ENCODE assay signal across 17 mouse cellular contexts in genomic region chrX:57312066-57312465, GRCm38 (mm10).
"Had no signal": no experiment of that assay in that cellular context is flagged by ENCODE, and none has a peak within 500 bp of the region (broad histone marks: within the 10 kb centered on the region; RNA-seq: fewer than 3 reads in every experiment).

No protein-coding gene starts in this region.

- H3K27me3 ChIP-seq: limb, embryonic 12.5 days; limb, embryonic 15.5 days; liver, embryonic 12.5 days; liver, embryonic 15.5 days; stomach, embryonic 15.5 days had no signal

- DNase-seq: kidney, adult 18-20 months; kidney, adult 9 months; kidney, postnatal 14 days; kidney, postnatal 4 days; left cerebral cortex, postnatal 4 days; lung, adult 2 months; lung, postnatal 14 days; lung, postnatal 4 days; midbrain, embryonic 14.5 days; right cerebral cortex, adult 18-20 months; right cerebral cortex, postnatal 14 days; spleen, adult 18-20 months had no signal

- H3K27ac ChIP-seq: limb, embryonic 12.5 days; limb, embryonic 15.5 days; liver, embryonic 12.5 days; liver, embryonic 15.5 days; stomach, embryonic 15.5 days had no signal

- H3K9me3 ChIP-seq: limb, embryonic 12.5 days; limb, embryonic 15.5 days; liver, embryonic 12.5 days; liver, embryonic 15.5 days; stomach, embryonic 15.5 days had no signal

- H3K4me1 ChIP-seq: limb, embryonic 12.5 days; limb, embryonic 15.5 days; liver, embryonic 15.5 days; stomach, embryonic 15.5 days had no signal

- H3K4me3 ChIP-seq: limb, embryonic 12.5 days; limb, embryonic 15.5 days; liver, embryonic 12.5 days; liver, embryonic 15.5 days; stomach, embryonic 15.5 days had no signal

- H3K36me3 ChIP-seq: limb, embryonic 12.5 days; limb, embryonic 15.5 days; liver, embryonic 12.5 days; liver, embryonic 15.5 days; stomach, embryonic 15.5 days had no signal
